Mouse (Mus musculus) heart, embryonic 14.5 days (tissue): ENCODE measurements at regions not wholly inside any gene's neighbourhood (a gene's known extent, or its start where the extent isn't known, plus 50 kb on each side); places are given as distances from the start of the nearest gene placed in this dataset.

Source experiments
- ATAC-seq: fragments of 200-750 bp; cut with Nextera tagmentation; 2 replicates; pipeline ENCODE4 v1.8.0; 2017; ENCODE audit warnings: low read depth, moderate TSS enrichment; ENCODE audit not compliant: insufficient number of reproducible peaks, insufficient read depth, low FRiP score
- H3K27ac ChIP-seq, 2 experiments: fragments of 200-500 bp in 1 of 2; fragments of 300-500 bp in 1 of 2; sonication (generic) in 1 of 2; replicated peaks in 1 of 2; 2 replicates each; pipeline ENCODE4 v1.5.1; 2012 to 2014; ENCODE audit warnings: low read depth in 2 of 2, low read length in 2 of 2, control low read depth in 1 of 2, mild to moderate bottlenecking in 1 of 2, mixed read lengths in 1 of 2; ENCODE audit not compliant: control insufficient read depth in 1 of 2, insufficient read depth in 1 of 2
- H3K27me3 ChIP-seq: fragments of 300-500 bp; sonication (generic); 2 replicates; pipeline ENCODE4 v1.6.1; 2014; ENCODE audit warnings: mild to moderate bottlenecking, low read length, control low read depth; ENCODE audit not compliant: control insufficient read depth, insufficient read depth
- H3K36me3 ChIP-seq: fragments of 300-500 bp; sonication (generic); 2 replicates; pipeline ENCODE4 v1.6.1; 2014; ENCODE audit warnings: mild to moderate bottlenecking, control low read depth, low read length, mixed read lengths; ENCODE audit not compliant: control insufficient read depth, insufficient read depth
- H3K4me1 ChIP-seq, 2 experiments: fragments of 200-500 bp in 1 of 2; fragments of 300-500 bp in 1 of 2; sonication (generic) in 1 of 2; 2 replicates each; pipeline ENCODE4 v1.6.1; 2012 to 2014; ENCODE audit warnings: low read length in 2 of 2, control low read depth in 1 of 2, mixed read lengths in 1 of 2; ENCODE audit not compliant: control insufficient read depth in 2 of 2, insufficient read depth in 2 of 2
- H3K4me2 ChIP-seq: fragments of 300-500 bp; sonication (generic); 2 replicates; pipeline ENCODE4 v1.6.1; 2014; ENCODE audit warnings: mild to moderate bottlenecking, low read length
- H3K4me3 ChIP-seq, 2 experiments: fragments of 200-500 bp in 1 of 2; fragments of 300-500 bp in 1 of 2; sonication (generic) in 1 of 2; 2 replicates each; pipeline ENCODE4 v1.5.1; 2012 to 2014; ENCODE audit warnings: low read length in 2 of 2, mild to moderate bottlenecking in 2 of 2, control low read depth in 1 of 2, low read depth in 1 of 2, moderate library complexity in 1 of 2; ENCODE audit not compliant: control insufficient read depth in 1 of 2, insufficient read depth in 1 of 2
- H3K9ac ChIP-seq: fragments of 300-500 bp; sonication (generic); 2 replicates; pipeline ENCODE4 v1.6.1; 2014; ENCODE audit warnings: mild to moderate bottlenecking, low read length
- H3K9me3 ChIP-seq: fragments of 300-500 bp; sonication (generic); 2 replicates; pipeline ENCODE4 v1.6.1; 2016; ENCODE audit warnings: low read length, control low read depth; ENCODE audit not compliant: control insufficient read depth
- WGBS: fragments of 180-500 bp; shearing (Covaris S2); extraction: QIAGEN DNeasy Blood & Tissue Kit; methylation state at CpG from one replicate; pipeline ENCODE4 v1.1.7; 2014; 5-methylcytosine and 5-hydroxymethylcytosine counted together

DNA sequence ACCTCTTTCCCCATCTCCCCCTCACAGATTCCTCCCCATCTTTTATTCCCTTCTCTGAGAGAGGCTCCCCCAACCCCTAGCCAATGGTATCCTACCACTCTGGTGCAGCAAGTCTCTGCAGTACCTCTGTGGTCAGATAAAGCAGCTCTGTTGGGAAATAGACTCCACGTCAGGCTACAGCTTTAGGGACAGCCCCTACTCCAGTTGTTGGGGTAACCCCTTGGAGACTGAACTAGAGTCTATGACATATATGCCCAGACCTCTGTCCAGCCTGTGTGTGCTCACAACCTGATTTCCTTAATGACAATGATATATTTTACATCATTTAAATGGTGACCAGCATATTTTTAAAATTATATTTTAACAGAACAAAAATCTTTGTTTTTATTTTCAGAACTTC, 1051.3 kb upstream of the Zeb2 start:
- 30% methylated on average over 1 of the region's 1 CpGs for WGBS
- ATAC-seq: no peak
- Histone ChIP-seq H3K4me1 (no peaks in the 10 kb centered on the region), H3K27ac (no peak overlapping the region), H3K9me3 (no peaks in the 10 kb centered on the region), H3K27me3 (no peaks in the 10 kb centered on the region), H3K9ac (no peak overlapping the region), H3K36me3 (no peaks in the 10 kb centered on the region), H3K4me2 (no peak overlapping the region), H3K4me3 (no peak overlapping the region)

DNA sequence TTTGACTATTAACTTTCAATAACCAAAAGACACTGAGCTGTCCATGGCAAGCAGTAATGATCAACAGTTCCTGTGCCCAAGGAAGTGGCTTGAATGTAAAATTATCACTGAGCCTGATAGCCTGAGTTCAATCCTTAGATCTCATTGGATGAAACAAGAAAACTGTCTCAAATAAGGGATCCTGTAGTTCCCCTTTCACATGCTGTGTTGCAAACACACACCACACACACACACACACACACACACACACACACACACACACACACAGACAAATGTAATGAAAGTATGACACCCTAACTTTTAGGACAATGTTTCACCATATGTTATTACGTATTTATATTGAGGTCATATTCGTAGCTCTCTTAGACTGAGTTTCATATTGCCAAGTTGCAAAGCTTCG, 1032.7 kb upstream of the Zeb2 start:
- 88% methylated on average over 3 of the region's 3 CpGs for WGBS

DNA sequence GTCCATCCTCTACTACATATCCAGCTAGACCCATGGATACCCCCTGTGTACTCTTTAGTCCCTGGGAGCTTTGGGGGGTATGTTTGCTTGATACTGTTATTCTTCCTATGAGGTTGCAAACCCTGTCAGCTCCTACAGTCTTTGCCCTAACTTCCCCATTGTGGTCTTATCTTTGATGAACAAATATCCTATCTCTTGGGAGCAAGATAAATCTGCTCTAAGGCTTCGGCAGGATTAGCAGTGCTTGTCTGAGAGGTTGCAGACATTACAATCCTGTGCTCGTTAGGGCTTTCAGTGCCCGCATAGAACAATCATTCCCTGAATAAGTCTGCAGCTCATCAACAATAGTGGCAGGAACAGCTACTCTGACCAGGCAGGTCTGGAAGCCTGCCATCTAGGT, 1002.7 kb upstream of the Zeb2 start:
- no peaks in the 10 kb centered on the region for H3K9me3 ChIP-seq
- no peak overlapping the region for H3K4me3 ChIP-seq
- no peak overlapping the region for H3K27ac ChIP-seq
- no peaks in the 10 kb centered on the region for H3K27me3 ChIP-seq
- no peaks in the 10 kb centered on the region for H3K36me3 ChIP-seq
- no peak overlapping the region for H3K4me2 ChIP-seq
- no peaks in the 10 kb centered on the region for H3K4me1 ChIP-seq
- WGBS: 20% methylated on average over 3 of the region's 3 CpGs
- no peak for ATAC-seq
- H3K9ac ChIP-seq: no peak overlapping the region

More for the DNA sequence above, 1032.7 kb upstream of the Zeb2 start:
- H3K9ac ChIP-seq: no peak overlapping the region
- H3K27ac ChIP-seq: no peak overlapping the region
- H3K27me3 ChIP-seq: no peaks in the 10 kb centered on the region
- no peak overlapping the region for H3K4me2 ChIP-seq
- no peak for ATAC-seq
- H3K36me3 ChIP-seq: no peaks in the 10 kb centered on the region
- no peaks in the 10 kb centered on the region for H3K9me3 ChIP-seq
- H3K4me1 ChIP-seq: no peaks in the 10 kb centered on the region
- no peak overlapping the region for H3K4me3 ChIP-seq

DNA sequence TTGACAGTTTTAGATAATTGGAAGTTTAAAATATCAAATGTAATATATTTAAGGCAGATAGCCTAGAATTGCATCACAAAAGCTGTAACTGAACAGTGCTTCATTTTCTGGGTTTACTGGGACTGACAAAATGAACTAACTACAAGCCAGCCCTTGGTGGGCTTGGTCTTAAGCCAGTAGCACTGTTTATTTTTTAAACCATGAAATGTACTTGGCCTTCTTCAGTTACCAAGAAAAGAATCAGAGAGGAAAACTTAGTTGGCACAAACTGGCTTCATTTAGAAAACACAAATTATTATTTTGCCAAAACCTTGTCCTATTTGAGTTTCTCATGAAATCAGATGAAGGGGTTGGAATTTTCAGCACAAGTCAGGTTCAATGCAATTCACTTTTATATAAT, 989.8 kb upstream of the Zeb2 start:
- no peak overlapping the region for H3K4me3 ChIP-seq
- H3K27me3 ChIP-seq: no peaks in the 10 kb centered on the region
- no peaks in the 10 kb centered on the region for H3K4me1 ChIP-seq
- no peak overlapping the region for H3K4me2 ChIP-seq
- H3K9me3 ChIP-seq: no peaks in the 10 kb centered on the region
- no peak overlapping the region for H3K9ac ChIP-seq
- no peak overlapping the region for H3K27ac ChIP-seq
- ATAC-seq: no peak
- H3K36me3 ChIP-seq: no peaks in the 10 kb centered on the region

DNA sequence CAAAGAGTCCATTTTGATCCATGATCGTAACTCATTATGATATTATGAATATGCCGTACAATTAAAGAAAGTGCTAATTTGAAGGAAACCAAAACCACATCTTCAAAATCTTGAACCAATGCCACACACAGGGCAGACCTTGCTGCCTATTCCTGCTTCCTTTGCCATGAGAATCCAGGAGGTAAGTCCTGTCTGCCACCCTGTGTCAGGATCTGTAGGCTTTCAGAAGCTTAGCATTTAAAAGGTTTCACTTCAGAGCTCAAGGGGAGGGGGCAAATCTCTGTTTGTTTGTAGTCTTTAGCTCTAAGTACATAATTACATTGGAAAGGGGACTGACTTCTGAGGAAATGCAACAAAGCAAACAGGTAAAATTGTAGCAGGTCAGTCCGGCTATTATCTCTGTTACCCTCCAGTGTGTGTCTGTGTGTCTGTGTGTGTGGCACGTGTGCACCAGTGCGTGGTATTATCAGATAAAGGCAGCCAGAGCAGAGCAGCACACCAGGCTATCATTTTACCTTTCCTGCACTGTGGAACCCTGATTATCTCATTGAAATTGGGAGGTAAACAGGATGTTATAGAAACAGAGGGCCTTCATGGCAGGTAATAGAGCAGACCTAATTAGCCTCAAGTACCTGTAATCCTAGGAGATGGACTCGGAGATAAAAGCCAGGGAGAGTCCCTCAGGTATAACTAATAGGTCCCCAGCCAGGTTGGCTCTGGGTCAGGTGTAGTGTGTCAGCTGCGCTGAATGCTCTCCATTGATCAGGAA, 948.0 kb upstream of the Zeb2 start:
- Histone ChIP-seq H3K9ac (no peak overlapping the region), H3K4me1 (no peaks in the 10 kb centered on the region), H3K27ac (no peak overlapping the region), H3K9me3 (no peaks in the 10 kb centered on the region), H3K4me3 (no peak overlapping the region), H3K4me2 (no peak overlapping the region), H3K27me3 (no peaks in the 10 kb centered on the region), H3K36me3 (no peaks in the 10 kb centered on the region)
- WGBS: 61% methylated on average over 7 of the region's 7 CpGs
- ATAC-seq: no peak

DNA sequence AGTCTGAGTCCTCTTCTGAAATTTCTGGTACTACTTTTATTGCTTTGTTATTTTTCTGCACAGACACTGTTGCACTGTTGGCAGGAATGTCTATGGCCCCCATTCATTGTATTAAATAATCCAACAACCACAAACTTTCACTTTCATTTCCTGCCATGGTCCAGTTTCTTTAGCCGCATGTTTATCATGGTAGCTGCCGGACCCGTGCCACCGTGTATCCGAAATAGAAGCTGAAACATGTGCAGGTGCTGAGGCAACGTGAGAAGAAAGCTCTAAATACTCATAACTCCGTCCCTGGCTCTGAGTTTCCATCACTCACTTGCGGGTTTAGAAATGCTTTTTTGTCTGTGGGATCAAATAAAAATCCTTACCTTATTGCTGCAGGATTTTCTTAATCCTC, 938.5 kb upstream of the Zeb2 start:
- H3K4me3 ChIP-seq: peak overlapping the region in 1 of 2 experiments; percentile 13; a peak in 1 of 4 replicates

DNA sequence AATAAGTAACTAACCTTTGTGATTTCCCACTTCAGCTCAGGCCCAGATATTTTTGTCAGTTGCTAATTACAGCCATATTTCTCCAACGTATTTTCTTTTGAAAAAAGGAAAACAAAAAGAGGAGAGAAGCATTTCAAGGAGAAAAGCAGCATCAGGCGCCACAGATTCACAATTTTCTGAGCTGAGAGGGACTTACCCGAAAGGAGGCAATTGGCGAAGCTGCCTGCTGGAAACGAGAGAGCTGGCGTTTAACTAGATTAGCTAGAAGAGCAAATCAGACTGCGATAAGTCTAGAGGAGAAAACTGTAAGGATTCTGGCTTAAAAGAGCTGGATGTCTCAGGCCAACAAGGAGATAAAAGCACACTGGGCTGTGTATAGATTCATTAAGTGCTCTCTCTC, 937.7 kb upstream of the Zeb2 start:
- Histone ChIP-seq H3K9ac (no peak overlapping the region), H3K4me2 (no peak overlapping the region), H3K9me3 (no peaks in the 10 kb centered on the region), H3K4me3 (no peak overlapping the region), H3K27me3 (no peaks in the 10 kb centered on the region), H3K27ac (no peak overlapping the region), H3K4me1 (no peaks in the 10 kb centered on the region; a peak in 1 of 4 replicates), H3K36me3 (no peaks in the 10 kb centered on the region)
- 58% methylated on average over 7 of the region's 7 CpGs for WGBS
- no peak for ATAC-seq

More for the DNA sequence above, 938.5 kb upstream of the Zeb2 start:
- Histone ChIP-seq H3K4me2 (peak overlapping the region; percentile 55), H3K9ac (no peak overlapping the region), H3K9me3 (no peaks in the 10 kb centered on the region), H3K27me3 (no peaks in the 10 kb centered on the region), H3K4me1 (no peaks in the 10 kb centered on the region; a peak in 1 of 4 replicates), H3K27ac (no peak overlapping the region), H3K36me3 (no peaks in the 10 kb centered on the region)
- ATAC-seq: no peak
- WGBS: 43% methylated on average over 8 of the region's 8 CpGs

DNA sequence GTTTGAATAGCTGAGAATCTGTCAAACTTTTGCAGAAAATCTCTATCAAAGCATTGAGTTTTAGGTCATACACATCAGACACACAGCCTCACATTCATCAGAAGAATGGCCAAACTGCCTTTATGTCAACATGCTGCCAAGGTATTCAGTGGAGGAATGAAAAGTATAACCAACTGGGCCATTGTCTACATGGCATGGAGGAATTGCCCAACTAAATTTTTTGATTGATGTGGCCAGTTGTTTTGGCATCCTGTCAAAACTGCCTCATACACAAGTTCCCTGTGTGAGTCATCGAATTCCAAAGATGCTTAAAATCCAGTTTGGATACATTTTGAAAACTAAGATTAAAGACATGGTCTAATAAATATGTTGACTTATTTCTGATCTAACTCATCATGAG, 904.7 kb upstream of the Zeb2 start:
- H3K27me3 ChIP-seq: no peaks in the 10 kb centered on the region
- no peak for ATAC-seq
- H3K27ac ChIP-seq: no peak overlapping the region
- 74% methylated on average over 1 of the region's 1 CpGs for WGBS
- no peaks in the 10 kb centered on the region for H3K4me1 ChIP-seq
- no peaks in the 10 kb centered on the region for H3K36me3 ChIP-seq
- H3K4me3 ChIP-seq: no peak overlapping the region
- no peaks in the 10 kb centered on the region for H3K9me3 ChIP-seq
- H3K4me2 ChIP-seq: no peak overlapping the region
- H3K9ac ChIP-seq: no peak overlapping the region
